Mouse (Mus musculus): ENCODE results near the gene Polr2b. TPM values are rescaled to one million over a fixed set of nuclear protein-coding genes. Genes with fewer than 3 reads are reported as not detected.
A peak's percentile ranks its signal among the peaks of the same experiment; 100 is the strongest.

Polr2b gene
- polyA plus RNA-seq, 1 experiment from 2014 or later = 60.3 TPM

DNA sequence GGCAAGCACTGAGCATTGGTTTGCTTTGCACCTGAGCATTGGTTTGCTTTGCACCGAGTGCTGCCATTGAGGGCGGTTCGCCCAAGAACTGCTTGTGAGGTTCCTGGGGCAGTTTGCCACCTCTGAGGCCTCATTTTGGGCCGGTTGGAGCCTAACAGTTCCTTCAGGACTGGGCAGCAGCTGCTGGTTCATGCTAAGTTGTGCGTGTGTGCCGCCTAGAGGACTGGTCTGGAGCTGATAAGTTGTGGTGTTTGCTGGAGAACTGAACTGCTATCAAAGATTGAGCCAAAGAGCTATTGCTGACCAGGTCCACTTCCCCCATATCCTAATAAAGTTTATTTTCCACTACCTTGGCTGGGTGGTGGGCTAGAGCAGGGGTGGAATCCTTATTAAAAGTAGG, 32.7 kb upstream of the Polr2b start:
- peaks cover 97% of the 10 kb centered on the region for H3K36me3 ChIP-seq
- WGBS = 92% methylated on average over 6 of the region's 6 CpGs
- H3K4me1 ChIP-seq = peaks cover 5% of the 10 kb centered on the region; the same call in 1 of the 2 replicates

DNA sequence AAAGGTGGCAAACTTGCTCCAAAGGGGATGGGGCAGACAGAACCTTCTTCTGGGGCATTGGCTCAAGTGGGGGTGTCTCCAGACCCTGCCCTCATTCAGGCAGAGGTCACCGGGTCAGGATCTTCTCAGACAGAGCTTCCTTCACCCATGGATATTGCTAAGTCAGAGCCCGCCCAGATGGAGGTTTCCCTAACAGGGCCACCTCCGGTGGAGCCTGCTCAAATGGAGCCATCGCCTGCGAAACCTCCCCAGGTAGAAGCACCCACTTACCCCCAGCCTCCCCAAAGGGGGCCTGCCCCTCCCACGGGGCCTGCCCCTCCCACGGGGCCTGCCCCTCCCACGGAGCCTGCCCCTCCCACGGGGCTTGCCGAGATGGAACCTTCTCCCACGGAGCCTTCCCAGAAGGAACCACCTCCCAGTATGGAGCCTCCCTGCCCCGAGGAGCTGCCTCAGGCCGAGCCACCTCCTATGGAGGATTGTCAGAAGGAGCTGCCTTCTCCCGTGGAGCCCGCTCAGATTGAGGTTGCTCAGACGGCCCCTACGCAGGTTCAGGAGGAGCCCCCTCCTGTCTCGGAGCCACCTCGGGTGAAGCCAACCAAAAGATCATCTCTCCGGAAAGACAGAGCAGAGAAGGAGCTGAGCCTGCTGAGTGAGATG, 28.3 kb upstream of the Polr2b start:
- WGBS = 88% methylated on average over 20 of the region's 20 CpGs
- H3K9me3 ChIP-seq = no peaks in the 10 kb centered on the region
- no peak for DNase-seq (ENCODE audit: low spot score)
- H3K4me3 ChIP-seq = no peak overlapping the region
- peaks cover 85% of the 10 kb centered on the region for H3K36me3 ChIP-seq
- peaks cover 8% of the 10 kb centered on the region; the same call in 1 of the 2 replicates for H3K4me1 ChIP-seq
- H3K27me3 ChIP-seq (ENCODE audit: insufficient read depth, poor library complexity, severe bottlenecking) = no peaks in the 10 kb centered on the region
- no peak overlapping the region for H3K27ac ChIP-seq

More for the DNA sequence above, 32.7 kb upstream of the Polr2b start:
- DNase-seq (ENCODE audit: low spot score) = no peak
- H3K27me3 ChIP-seq (ENCODE audit: insufficient read depth, poor library complexity, severe bottlenecking) = no peaks in the 10 kb centered on the region
- H3K27ac ChIP-seq = no peak overlapping the region
- no peaks in the 10 kb centered on the region for H3K9me3 ChIP-seq
- no peak overlapping the region for H3K4me3 ChIP-seq

DNA sequence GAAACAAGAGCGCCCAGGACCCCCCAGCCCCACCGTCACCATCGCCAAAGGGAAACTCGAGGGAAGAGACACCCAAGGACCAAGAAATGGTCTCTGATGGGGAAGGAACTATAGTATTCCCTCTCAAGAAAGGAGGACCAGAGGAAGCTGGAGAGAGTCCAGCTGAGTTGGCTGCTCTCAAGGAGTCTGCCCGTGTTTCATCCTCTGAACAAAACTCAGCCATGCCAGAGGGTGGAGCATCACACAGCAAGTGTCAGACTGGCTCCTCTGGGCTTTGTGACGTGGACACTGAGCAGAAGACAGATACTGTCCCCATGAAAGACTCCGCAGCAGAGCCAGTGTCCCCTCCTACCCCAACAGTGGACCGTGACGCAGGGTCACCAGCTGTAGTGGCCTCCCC, 27.7 kb upstream of the Polr2b start:
- WGBS = 84% methylated on average over 9 of the region's 9 CpGs

DNA sequence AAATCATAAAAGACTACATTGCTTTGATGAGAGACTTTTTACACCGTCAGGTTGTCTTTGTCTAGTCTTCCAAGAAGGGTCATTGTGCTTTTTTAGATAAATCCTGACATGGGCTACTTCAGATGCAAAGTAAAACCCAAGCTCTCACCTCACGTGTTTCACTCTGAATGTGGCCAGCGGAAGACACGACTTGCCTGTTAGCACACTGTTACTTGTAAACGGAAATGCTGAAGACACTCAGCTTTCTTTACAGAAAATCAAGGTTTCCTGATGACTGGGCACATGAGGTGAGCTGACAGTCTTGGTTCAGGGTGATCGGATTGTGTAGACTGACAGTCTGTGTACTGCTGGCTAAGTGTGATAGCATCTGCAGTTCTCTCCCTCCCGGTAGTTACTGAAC, 24.3 kb upstream of the Polr2b start:
- no peaks in the 10 kb centered on the region for H3K9me3 ChIP-seq
- no peak overlapping the region for H3K4me3 ChIP-seq
- DNase-seq (ENCODE audit: low spot score) = no peak
- WGBS = 84% methylated on average over 7 of the region's 7 CpGs
- peaks cover 78% of the 10 kb centered on the region for H3K36me3 ChIP-seq
- H3K4me1 ChIP-seq = peaks cover 21% of the 10 kb centered on the region
- no peaks in the 10 kb centered on the region for H3K27me3 ChIP-seq (ENCODE audit: insufficient read depth, poor library complexity, severe bottlenecking)
- no peak overlapping the region for H3K27ac ChIP-seq

More for the DNA sequence above, 27.7 kb upstream of the Polr2b start:
- Histone ChIP-seq H3K27me3 (ENCODE audit: insufficient read depth, poor library complexity, severe bottlenecking) (no peaks in the 10 kb centered on the region), H3K9me3 (no peaks in the 10 kb centered on the region), H3K4me3 (no peak overlapping the region), H3K36me3 (peaks cover 79% of the 10 kb centered on the region), H3K4me1 (peaks cover 14% of the 10 kb centered on the region; the same call in 1 of the 2 replicates), H3K27ac (no peak overlapping the region)
- DNase-seq (ENCODE audit: low spot score) = no peak

DNA sequence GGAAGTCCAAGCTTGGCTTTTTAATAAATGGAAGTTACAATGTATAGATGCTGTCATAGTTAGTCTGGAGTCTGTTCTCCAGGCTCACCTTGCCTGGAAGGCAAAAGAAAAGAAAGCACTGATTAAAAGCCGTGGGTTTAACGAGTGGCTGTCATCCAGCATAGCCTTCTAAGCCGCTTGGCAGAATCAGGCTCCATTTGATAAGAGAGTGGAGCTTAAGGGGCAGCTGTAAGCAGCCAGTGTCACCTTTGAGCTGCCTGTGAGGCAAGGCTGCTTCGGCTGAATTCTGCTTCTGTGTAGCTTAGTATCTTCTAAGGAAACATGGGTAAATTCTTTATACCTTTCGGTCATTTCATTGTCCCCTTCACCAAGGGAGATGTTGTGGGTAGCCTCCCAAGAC, 23.0 kb upstream of the Polr2b start:
- Histone ChIP-seq H3K9me3 (no peaks in the 10 kb centered on the region), H3K4me3 (no peak overlapping the region), H3K27me3 (ENCODE audit: insufficient read depth, poor library complexity, severe bottlenecking) (no peaks in the 10 kb centered on the region), H3K4me1 (peaks cover 21% of the 10 kb centered on the region), H3K27ac (no peak overlapping the region), H3K36me3 (peaks cover 75% of the 10 kb centered on the region)
- 62% methylated on average over 5 of the region's 5 CpGs for WGBS
- DNase-seq (ENCODE audit: low spot score) = no peak

DNA sequence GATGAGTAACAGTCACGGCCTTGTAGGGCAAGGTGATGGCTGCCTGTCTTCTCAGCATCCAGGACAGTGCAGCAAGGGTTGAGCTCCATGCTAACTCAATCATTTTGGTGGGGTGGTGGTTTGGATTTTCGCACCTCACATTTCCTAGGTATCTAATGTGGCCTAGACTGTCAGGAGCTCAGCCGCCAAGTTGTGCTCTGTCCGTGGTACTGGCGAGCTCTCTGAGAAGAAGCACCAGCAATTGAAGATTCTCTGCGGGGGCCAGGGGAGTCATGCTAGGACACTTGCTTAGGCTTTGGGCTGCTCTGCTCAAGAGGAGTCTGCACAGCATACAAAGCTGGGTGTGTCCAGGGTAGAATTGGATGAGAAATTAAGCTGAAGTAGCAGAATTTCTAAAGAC, 22.0 kb upstream of the Polr2b start:
- WGBS = 76% methylated on average over 6 of the region's 6 CpGs
- no peak overlapping the region for H3K27ac ChIP-seq
- DNase-seq (ENCODE audit: low spot score) = no peak
- H3K9me3 ChIP-seq = no peaks in the 10 kb centered on the region
- peaks cover 74% of the 10 kb centered on the region for H3K36me3 ChIP-seq
- peaks cover 21% of the 10 kb centered on the region for H3K4me1 ChIP-seq
- no peak overlapping the region for H3K4me3 ChIP-seq
- no peaks in the 10 kb centered on the region for H3K27me3 ChIP-seq (ENCODE audit: insufficient read depth, poor library complexity, severe bottlenecking)

DNA sequence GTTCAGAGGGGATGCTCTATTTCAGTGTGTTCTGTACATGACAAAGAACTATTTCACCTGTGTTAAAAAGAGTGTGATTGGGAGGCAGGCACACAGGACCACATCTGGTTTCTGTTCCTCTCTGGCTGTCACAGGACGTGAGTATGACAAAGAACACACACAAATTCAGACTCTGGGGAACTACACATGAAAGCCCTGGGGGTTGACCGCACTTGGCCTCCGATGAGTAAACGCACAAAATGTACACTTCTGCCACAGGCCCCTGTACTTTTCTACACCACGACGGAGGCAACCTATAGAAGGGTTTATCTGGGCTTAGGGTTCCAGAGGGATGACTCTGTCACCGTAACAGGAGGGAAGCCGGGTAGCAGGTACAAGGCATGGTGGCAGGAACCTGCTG, 20.3 kb upstream of the Polr2b start:
- WGBS = 65% methylated on average over 8 of the region's 8 CpGs

DNA sequence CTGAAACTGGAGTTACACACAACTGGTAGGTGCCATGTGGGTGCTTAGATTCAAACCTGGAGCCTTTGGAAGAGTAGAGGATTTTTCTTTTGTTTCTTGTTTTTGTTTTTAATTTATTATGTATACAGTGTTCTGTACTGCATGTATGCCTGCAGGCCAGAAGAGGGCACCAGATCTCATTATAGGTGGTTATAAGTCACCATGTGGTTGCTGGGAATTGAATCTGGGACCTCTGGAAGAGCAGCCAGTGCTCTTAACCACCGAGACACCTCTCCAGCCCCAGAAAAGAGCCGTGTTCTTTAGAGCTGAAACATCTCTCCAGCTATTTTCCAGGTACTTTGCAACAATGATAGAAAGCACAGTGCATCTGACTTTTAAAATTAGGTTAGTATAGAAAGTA, 19.3 kb upstream of the Polr2b start:
- DNase-seq (ENCODE audit: low spot score) = no peak
- Histone ChIP-seq H3K9me3 (no peaks in the 10 kb centered on the region), H3K36me3 (peaks cover 77% of the 10 kb centered on the region), H3K27me3 (ENCODE audit: insufficient read depth, poor library complexity, severe bottlenecking) (no peaks in the 10 kb centered on the region), H3K4me1 (peaks cover 21% of the 10 kb centered on the region), H3K4me3 (no peak overlapping the region), H3K27ac (no peak overlapping the region)
- WGBS = 93% methylated on average over 2 of the region's 2 CpGs

More for the DNA sequence above, 20.3 kb upstream of the Polr2b start:
- Histone ChIP-seq H3K27me3 (ENCODE audit: insufficient read depth, poor library complexity, severe bottlenecking) (no peaks in the 10 kb centered on the region), H3K27ac (no peak overlapping the region), H3K36me3 (peaks cover 73% of the 10 kb centered on the region), H3K4me1 (peaks cover 21% of the 10 kb centered on the region), H3K9me3 (no peaks in the 10 kb centered on the region), H3K4me3 (no peak overlapping the region)
- DNase-seq (ENCODE audit: low spot score) = no peak

DNA sequence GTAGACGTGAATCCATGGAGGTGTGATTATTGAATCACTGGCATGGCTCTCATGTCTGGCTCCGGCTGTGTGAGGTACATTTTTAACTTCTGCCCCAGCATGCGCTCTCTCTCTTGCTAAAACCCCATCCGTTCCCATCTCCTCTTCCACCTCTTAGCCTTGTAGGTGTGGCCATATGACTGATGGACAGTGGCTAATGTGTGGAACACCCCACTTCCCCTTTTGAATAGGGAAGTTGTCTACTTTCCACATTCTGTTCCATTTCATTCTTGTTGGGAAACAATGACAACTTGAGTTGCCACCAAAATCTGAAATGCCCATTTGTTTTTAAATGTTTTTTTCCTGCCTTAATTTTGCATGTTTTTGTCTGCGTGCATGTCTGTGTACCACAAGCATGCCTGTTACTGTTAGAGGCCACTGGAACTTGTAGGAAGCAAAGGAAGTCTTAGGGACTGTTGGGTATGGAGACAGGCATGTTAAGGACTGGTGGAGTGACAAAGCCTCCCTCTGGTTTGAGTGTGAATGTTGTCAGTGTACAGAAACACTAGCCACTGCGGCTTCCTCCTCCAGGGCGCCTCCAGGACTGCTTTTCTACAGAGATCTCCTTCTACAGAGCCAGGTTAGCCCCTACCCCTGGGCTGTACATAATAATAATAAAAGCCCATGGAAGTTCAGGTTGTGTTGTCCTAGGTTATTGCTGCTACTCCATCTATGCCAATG, 17.0 kb upstream of the Polr2b start:
- peaks cover 90% of the 10 kb centered on the region for H3K36me3 ChIP-seq
- peaks cover 12% of the 10 kb centered on the region for H3K4me1 ChIP-seq
- H3K27ac ChIP-seq = no peak overlapping the region
- no peaks in the 10 kb centered on the region for H3K27me3 ChIP-seq (ENCODE audit: insufficient read depth, poor library complexity, severe bottlenecking)
- H3K4me3 ChIP-seq = no peak overlapping the region
- H3K9me3 ChIP-seq = no peaks in the 10 kb centered on the region
- 87% methylated on average over 7 of the region's 7 CpGs for WGBS
- no peak for DNase-seq (ENCODE audit: low spot score)

DNA sequence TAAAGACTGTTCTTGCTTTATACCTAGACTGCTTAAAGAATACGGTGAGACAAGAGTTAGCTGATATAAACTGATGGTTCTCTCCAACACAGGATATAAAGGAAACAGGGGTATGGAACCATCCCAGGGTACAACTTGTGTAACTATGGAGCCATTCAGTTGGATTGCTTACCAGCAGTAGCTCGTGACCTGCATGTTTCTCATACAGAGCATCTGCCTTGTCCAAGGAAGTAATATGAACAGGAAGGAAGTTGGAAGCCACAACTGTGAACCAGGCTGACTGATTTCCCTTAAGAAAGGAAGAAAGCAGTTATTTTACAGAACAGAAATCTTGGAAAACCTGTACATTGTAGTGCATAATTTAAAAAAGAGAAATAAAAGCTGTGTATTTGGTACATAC, 10.5 kb upstream of the Polr2b start:
- Histone ChIP-seq H3K4me1 (no peaks in the 10 kb centered on the region), H3K27ac (no peak overlapping the region), H3K9me3 (no peaks in the 10 kb centered on the region), H3K36me3 (peaks cover 65% of the 10 kb centered on the region), H3K27me3 (ENCODE audit: insufficient read depth, poor library complexity, severe bottlenecking) (no peaks in the 10 kb centered on the region), H3K4me3 (no peak overlapping the region)
- WGBS = 87% methylated on average over 2 of the region's 2 CpGs
- DNase-seq (ENCODE audit: low spot score) = no peak

DNA sequence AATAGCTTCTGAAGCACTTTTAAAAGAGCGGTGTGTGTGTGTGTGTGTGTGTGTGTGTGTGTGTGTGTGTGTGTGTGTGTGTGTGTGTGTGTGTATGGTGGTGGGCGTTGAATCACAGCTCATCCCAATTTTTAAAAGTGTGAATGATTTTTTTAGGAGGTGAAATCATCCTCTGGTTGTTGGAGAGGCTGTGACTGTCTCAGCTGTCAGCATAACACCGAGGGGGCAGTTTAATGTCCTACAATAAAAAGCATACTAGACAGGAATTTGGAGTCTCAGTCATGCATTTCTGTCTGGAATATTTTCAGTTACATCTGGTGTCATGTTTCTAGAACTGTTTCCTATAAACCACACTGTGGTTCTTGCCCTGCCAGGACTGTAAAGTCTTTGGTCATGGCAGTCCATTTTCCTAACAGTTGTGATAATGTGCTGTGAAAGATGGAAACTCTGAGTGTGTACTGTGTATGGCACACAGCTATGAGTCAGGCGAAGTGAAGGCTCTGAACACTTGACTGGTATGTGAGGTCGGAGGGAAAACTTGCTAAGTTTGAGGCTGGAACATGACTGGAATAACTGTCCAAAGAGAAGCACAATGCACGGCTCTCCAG, 8.5 kb upstream of the Polr2b start:
- Histone ChIP-seq H3K4me3 (no peak overlapping the region), H3K4me1 (no peaks in the 10 kb centered on the region), H3K36me3 (peaks cover 66% of the 10 kb centered on the region), H3K27me3 (ENCODE audit: insufficient read depth, poor library complexity, severe bottlenecking) (no peaks in the 10 kb centered on the region), H3K9me3 (no peaks in the 10 kb centered on the region), H3K27ac (no peak overlapping the region)
- WGBS = 80% methylated on average over 6 of the region's 6 CpGs
- no peak for DNase-seq (ENCODE audit: low spot score)

DNA sequence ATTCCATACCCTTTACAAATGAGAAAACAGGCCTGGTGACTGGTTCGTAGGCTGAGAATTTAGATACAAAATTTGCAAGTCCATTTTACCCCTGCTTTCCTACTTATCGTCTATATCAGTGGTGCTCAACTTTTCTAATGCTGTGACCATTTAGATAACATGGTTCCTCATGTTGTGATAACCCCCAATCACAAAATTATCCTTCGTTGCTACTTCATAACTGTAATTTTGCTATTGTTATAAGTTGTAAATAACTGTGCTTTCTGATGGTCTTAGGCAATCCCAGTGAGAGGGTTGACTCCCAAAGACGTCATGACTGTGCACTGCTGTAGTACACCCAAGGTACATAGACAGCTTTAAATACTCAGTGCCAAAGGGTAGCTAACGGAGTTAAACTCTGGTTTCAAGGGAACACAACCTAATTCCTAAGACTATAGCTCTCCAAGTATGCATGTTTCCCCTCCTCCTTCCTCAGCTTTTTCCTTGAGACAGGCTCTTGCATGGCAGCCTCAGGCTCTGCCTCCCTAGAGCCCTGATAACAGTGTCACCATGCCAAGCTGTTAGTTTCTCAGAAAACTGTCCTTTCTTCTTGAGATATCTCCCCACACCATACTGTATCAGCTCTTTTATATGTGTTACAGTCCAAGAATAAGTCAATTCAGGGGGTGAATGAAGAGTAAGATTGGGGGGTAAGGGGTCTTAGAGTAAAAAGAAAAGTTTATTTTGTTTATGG, 2.0 kb upstream of the Polr2b start:
- 78% methylated on average over 5 of the region's 5 CpGs for WGBS
- H3K4me1 ChIP-seq = peaks cover 25% of the 10 kb centered on the region
- H3K27me3 ChIP-seq (ENCODE audit: insufficient read depth, poor library complexity, severe bottlenecking) = no peaks in the 10 kb centered on the region
- DNase-seq (ENCODE audit: low spot score) = no peak
- H3K36me3 ChIP-seq = peaks cover 42% of the 10 kb centered on the region
- H3K9me3 ChIP-seq = no peaks in the 10 kb centered on the region
- no peak overlapping the region for H3K27ac ChIP-seq
- H3K4me3 ChIP-seq = peak overlapping the region; percentile 93

Data from heart, embryonic 10.5 days (tissue).